32 mouse cellular contexts compared by ENCODE assay signal in genomic region chr4:102971159-102971558, GRCm38 (mm10). TPM values are rescaled to one million over a fixed set of nuclear protein-coding genes. Genes with fewer than 3 reads are reported as not detected.
"Had no signal": no experiment of that assay in that cellular context is flagged by ENCODE, and none has a peak within 500 bp of the region (broad histone marks: within the 10 kb centered on the region; RNA-seq: fewer than 3 reads in every experiment).

No protein-coding gene starts in this region.

- DNase-seq: gastrocnemius, postnatal 14 days; gastrocnemius, postnatal 36 days; heart, postnatal 10 days; heart, postnatal 4 days; kidney, adult 11 months; kidney, adult 2 months; kidney, adult 9 months; kidney, postnatal 14 days; kidney, postnatal 36 days; layer of hippocampus, adult 9-11 months; layer of hippocampus, postnatal 36 days; left cerebral cortex, postnatal 4 days had no signal

- H3K9me3 ChIP-seq: heart, embryonic 10.5 days; heart, embryonic 12.5 days; hindbrain, embryonic 13.5 days; hindbrain, embryonic 15.5 days; kidney, embryonic 15.5 days; limb, embryonic 13.5 days; limb, embryonic 15.5 days had no signal

- H3K4me2 ChIP-seq: heart, embryonic 12.5 days; hindbrain, embryonic 13.5 days; hindbrain, embryonic 15.5 days; kidney, embryonic 15.5 days; limb, embryonic 13.5 days; limb, embryonic 15.5 days had no signal

- H3K4me3 ChIP-seq: heart, embryonic 10.5 days; heart, embryonic 12.5 days; hindbrain, embryonic 13.5 days; hindbrain, embryonic 15.5 days; kidney, embryonic 15.5 days; limb, embryonic 13.5 days; limb, embryonic 15.5 days had no signal

- H3K27ac ChIP-seq: heart, embryonic 10.5 days; hindbrain, embryonic 13.5 days; hindbrain, embryonic 15.5 days; hindbrain, postnatal 0 days; kidney, embryonic 15.5 days; kidney, postnatal 0 days; limb, embryonic 13.5 days; limb, embryonic 15.5 days had no signal

- ATAC-seq: hindbrain, postnatal 0 days; intestine, embryonic 16.5 days had no signal

- H3K27me3 ChIP-seq: hindbrain, embryonic 15.5 days; kidney, embryonic 15.5 days; limb, embryonic 13.5 days had no signal

- H3K36me3 ChIP-seq: heart, embryonic 10.5 days; heart, embryonic 12.5 days; kidney, embryonic 15.5 days; limb, embryonic 13.5 days; limb, embryonic 15.5 days had no signal

- H3K9ac ChIP-seq: heart, embryonic 12.5 days; hindbrain, embryonic 13.5 days; hindbrain, embryonic 15.5 days; kidney, embryonic 15.5 days; limb, embryonic 13.5 days; limb, embryonic 15.5 days had no signal

- H3K4me1 ChIP-seq: heart, embryonic 10.5 days; heart, embryonic 12.5 days; hindbrain, embryonic 13.5 days; hindbrain, embryonic 15.5 days; limb, embryonic 13.5 days; limb, embryonic 15.5 days had no signal

RNA-seq across cellular contexts. Expression of gene Tctex1d1, which starts 7.2 kb away (rescaled TPM):
- total RNA-seq: gastrocnemius, adult 18-20 months; gastrocnemius, adult 8-10 months; gastrocnemius, postnatal 14 days; heart, adult 8-10 months; heart, postnatal 25 days; heart, postnatal 4 days; liver, adult 2 months had no signal
- polyA plus RNA-seq: heart, embryonic 12.5 days; heart, embryonic 14.5 days; kidney, adult 2 months; large intestine, adult 2 months; limb, embryonic 15.5 days; liver, adult 2 months had no signal

RNA-seq across cellular contexts. Expression of gene Insl5, which starts 55.5 kb away (rescaled TPM):
- total RNA-seq: gastrocnemius, adult 18-20 months; gastrocnemius, adult 8-10 months; gastrocnemius, postnatal 14 days; gastrocnemius, postnatal 36 days; heart, adult 8-10 months; heart, postnatal 10 days; heart, postnatal 25 days; heart, postnatal 4 days; hindbrain, postnatal 0 days; layer of hippocampus, postnatal 14 days; left cerebral cortex, postnatal 4 days; liver, adult 2 months had no signal
- polyA plus RNA-seq: gonadal fat pad, adult 2 months; heart, embryonic 10.5 days; heart, embryonic 12.5 days; heart, embryonic 14.5 days; hindbrain, embryonic 13.5 days; hindbrain, postnatal 0 days; intestine, embryonic 14.5 days; kidney, postnatal 0 days; limb, embryonic 13.5 days; limb, embryonic 15.5 days; liver, adult 2 months had no signal
